Mouse (Mus musculus): ENCODE data around the gene 3110009E18Rik. TPM values are rescaled to one million over a fixed set of nuclear protein-coding genes. Genes with fewer than 3 reads are reported as not detected.

Gene 3110009E18Rik
- polyA plus RNA-seq, 1 experiment from 2014 or later, result 26.6 TPM

DNA sequence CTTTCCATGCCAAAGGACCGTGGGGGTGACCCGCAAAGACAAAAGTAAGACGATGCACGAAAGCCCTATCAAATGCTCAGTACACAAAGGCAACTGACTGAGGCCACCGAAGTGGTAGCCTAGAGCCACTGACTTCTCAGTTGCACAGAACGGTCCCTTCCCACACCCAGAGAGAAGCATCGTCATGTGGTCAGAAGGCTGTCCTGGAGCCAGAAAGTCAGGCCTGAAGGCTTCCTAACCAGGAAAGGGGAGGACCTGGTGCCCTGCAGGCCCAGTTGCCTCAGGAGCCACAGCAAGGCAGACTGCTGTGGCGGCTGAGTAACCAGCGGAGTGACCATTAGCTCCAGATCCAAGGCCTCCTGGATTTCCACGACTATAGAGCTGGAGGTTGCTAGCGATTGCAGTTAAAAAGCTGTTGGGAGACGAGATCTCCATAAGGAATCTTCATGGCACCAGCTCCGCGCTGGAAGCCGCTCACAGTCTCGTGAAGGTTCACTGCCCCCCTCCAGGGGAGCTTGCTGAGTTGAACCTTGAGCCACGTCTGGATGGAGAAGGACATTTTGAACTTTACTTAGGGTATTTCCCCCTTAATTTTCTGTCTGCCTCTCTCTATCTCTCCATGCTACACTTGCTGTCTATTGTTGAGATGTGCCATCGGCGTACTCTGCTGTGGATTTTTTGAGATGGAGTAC lies 11.1 kb upstream of the 3110009E18Rik start:
- peaks cover 8% of the 10 kb centered on the region; the same call in 1 of the 2 replicates for H3K9me3 ChIP-seq
- H3K9ac ChIP-seq, result no peak overlapping the region
- peaks cover 3% of the 10 kb centered on the region; the same call in 1 of the 2 replicates for H3K4me1 ChIP-seq
- ATAC-seq (ENCODE audit: insufficient number of reproducible peaks, insufficient read depth, low FRiP score, low TSS enrichment, low read depth), result no peak
- H3K36me3 ChIP-seq, result peaks cover 23% of the 10 kb centered on the region
- no peak overlapping the region for H3K4me3 ChIP-seq
- WGBS, result 88% methylated on average over 19 of the region's 19 CpGs
- no peaks in the 10 kb centered on the region for H3K27me3 ChIP-seq
- no peak overlapping the region for H3K4me2 ChIP-seq
- no peak overlapping the region for H3K27ac ChIP-seq

DNA sequence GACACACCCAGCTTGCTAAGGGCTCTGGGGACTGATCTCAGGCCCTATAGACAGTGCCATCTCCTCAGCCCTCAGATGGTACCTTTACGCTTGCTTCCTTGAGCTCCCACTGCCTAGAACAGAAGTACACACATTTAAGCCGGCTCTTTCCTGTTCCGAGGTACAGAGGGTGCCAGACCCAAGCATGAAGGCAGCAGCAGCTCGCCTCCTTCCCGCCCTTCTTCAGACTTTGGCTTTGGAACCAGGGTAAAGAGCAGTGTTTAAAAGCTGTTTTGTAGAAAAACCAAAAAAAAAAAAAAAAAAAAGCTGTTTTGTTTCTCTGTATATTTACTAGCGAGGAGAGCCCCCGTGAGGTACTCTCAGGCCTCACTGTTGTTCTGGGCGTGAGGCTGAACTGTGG lies 9.2 kb upstream of the 3110009E18Rik start:
- Histone ChIP-seq H3K4me1 (no peaks in the 10 kb centered on the region), H3K4me3 (no peak overlapping the region), H3K4me2 (no peak overlapping the region), H3K36me3 (peaks cover 38% of the 10 kb centered on the region), H3K9me3 (peaks cover 8% of the 10 kb centered on the region; the same call in 1 of the 2 replicates), H3K27me3 (no peaks in the 10 kb centered on the region), H3K9ac (no peak overlapping the region), H3K27ac (no peak overlapping the region)
- no peak for ATAC-seq (ENCODE audit: insufficient number of reproducible peaks, insufficient read depth, low FRiP score, low TSS enrichment, low read depth)
- WGBS, result 80% methylated on average over 8 of the region's 8 CpGs

DNA sequence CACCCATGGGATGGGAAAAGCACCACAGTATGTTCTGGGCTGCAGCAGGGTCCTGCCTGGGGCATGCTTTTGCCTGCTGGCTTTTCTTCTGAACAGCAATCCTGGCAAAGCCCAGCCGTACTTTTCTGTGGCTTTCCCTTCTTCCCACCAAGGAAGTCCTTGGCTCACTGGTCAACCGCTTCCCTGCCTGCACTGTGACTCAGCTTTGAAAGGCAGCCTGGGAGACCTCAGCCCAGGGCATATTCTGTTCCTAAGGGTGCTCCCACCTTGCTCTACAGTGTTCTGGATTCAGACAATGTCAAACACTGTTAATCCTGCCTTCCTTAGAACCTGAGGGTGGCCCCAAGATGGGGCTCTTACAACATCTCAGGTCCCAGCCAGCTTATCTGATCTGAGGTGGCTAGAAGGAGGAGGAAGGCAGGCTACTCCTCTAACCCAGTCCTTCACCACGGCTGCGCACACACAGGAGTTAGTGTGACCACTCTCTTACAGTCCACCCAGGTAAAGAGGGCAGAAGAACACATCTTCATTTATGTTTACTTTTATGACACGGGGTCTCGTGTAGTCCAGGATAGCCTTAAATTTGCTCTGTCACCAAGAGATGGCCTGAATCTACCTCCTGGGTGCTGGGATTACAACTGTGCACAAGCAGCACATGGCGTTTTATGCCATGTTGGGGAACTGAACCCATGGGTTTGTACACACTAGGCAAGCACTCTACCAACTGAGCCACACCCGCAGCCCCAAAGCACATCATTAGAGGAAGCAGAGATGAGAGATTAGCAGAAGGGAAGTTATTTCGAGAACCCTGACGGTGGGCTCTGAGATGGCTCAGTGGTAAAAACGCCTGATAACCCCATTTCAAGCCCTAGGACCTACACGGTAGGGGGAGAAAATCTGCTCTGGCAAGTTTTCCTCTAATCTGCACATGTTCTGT lies 8.5 kb upstream of the 3110009E18Rik start:
- no peak overlapping the region for H3K4me3 ChIP-seq
- H3K27me3 ChIP-seq, result no peaks in the 10 kb centered on the region
- no peak overlapping the region for H3K4me2 ChIP-seq
- peaks cover 8% of the 10 kb centered on the region; the same call in 1 of the 2 replicates for H3K9me3 ChIP-seq
- no peak overlapping the region for H3K9ac ChIP-seq
- H3K27ac ChIP-seq, result no peak overlapping the region
- WGBS, result 89% methylated on average over 12 of the region's 12 CpGs
- 0 out of 2 replicates have a peak, but pooled peaks cover 4% of the 10 kb centered on the region for H3K4me1 ChIP-seq
- H3K36me3 ChIP-seq, result peaks cover 38% of the 10 kb centered on the region
- ATAC-seq (ENCODE audit: insufficient number of reproducible peaks, insufficient read depth, low FRiP score, low TSS enrichment, low read depth), result no peak

DNA sequence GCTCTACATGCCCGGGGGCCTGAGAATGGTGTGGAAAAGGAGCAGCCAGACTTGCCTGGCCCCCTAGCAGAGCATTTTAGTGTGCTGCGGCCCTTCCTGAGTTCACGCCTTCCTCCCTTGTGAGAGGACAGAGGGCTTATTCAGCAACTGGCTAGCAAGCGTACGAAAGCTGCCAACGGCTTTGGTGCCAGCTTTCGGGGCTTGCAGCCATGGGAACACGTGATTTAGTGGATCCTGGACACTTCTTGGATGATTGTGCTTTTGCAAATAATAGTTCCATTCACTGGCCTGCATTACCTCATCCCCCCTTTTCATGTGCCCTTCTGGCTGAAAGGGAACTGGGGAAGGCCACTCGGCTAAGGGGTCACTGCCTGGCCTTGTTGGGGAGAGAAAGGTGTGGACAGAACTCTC lies 5.3 kb upstream of the 3110009E18Rik start:
- peaks cover 8% of the 10 kb centered on the region; the same call in 1 of the 2 replicates for H3K9me3 ChIP-seq
- no peak overlapping the region for H3K4me3 ChIP-seq
- H3K4me2 ChIP-seq, result no peak overlapping the region
- H3K36me3 ChIP-seq, result peaks cover 38% of the 10 kb centered on the region
- no peaks in the 10 kb centered on the region for H3K27me3 ChIP-seq
- H3K27ac ChIP-seq, result peak overlapping the region; percentile 61
- H3K9ac ChIP-seq, result no peak overlapping the region
- ATAC-seq (ENCODE audit: insufficient number of reproducible peaks, insufficient read depth, low FRiP score, low TSS enrichment, low read depth), result no peak
- peaks cover 28% of the 10 kb centered on the region for H3K4me1 ChIP-seq
- 69% methylated on average over 9 of the region's 9 CpGs for WGBS

DNA sequence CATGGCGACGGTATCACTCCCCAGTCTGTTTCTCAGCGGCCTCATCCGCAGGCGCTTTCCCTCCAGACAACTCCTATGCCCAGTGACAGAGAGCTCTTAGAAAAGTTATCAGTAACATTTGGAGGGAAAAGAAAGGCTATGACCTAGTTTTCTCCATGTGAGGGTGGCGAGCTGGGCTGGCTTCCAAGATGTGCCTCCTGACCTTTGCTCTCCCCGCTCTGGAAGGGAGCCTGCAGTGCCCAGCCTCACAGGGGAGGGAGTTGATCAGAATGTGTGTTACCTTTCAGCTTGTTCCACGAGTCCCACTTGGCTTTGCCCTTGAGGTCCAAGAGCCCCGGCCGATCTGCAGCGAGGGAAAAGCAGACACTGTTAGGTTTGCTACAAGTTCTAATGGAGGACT lies 4.9 kb upstream of the 3110009E18Rik start:
- Histone ChIP-seq H3K36me3 (peaks cover 38% of the 10 kb centered on the region), H3K4me3 (no peak overlapping the region), H3K9me3 (peaks cover 8% of the 10 kb centered on the region; the same call in 1 of the 2 replicates), H3K4me1 (peaks cover 28% of the 10 kb centered on the region), H3K9ac (no peak overlapping the region), H3K27ac (peak overlapping the region; percentile 33), H3K27me3 (no peaks in the 10 kb centered on the region), H3K4me2 (no peak overlapping the region)
- 81% methylated on average over 11 of the region's 11 CpGs for WGBS
- no peak for ATAC-seq (ENCODE audit: insufficient number of reproducible peaks, insufficient read depth, low FRiP score, low TSS enrichment, low read depth)

DNA sequence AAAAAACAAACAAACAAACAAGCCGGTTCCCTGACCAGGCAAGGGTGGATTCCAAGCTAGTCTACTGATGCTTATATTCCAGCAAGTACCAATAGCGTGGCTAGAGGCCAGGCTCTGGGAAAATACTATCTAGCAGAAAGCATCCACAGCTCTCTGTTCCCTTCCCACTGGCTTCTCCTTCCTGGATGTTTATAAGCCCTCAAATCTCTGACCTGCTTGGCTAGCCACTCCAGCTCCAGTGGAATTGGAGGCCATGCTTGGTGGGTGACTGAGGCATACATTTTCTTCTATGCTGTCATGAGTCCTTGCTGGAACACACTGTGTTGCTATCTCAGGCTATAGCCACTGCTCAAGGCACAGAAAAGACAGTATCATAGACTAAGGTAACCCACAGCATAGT lies 2.1 kb upstream of the 3110009E18Rik start:
- no peak for ATAC-seq (ENCODE audit: insufficient number of reproducible peaks, insufficient read depth, low FRiP score, low TSS enrichment, low read depth)
- WGBS, result 92% methylated on average over 2 of the region's 2 CpGs
- peaks cover 8% of the 10 kb centered on the region; the same call in 1 of the 2 replicates for H3K9me3 ChIP-seq
- 0 out of 2 replicates have a peak overlapping the region, but pooled peaks have one; percentile 77 for H3K4me2 ChIP-seq
- H3K9ac ChIP-seq, result 0 out of 2 replicates have a peak overlapping the region, but pooled peaks have one; percentile 32
- peaks cover 28% of the 10 kb centered on the region for H3K4me1 ChIP-seq
- no peak overlapping the region for H3K4me3 ChIP-seq
- peaks cover 25% of the 10 kb centered on the region for H3K36me3 ChIP-seq
- H3K27ac ChIP-seq, result no peak overlapping the region
- H3K27me3 ChIP-seq, result no peaks in the 10 kb centered on the region

DNA sequence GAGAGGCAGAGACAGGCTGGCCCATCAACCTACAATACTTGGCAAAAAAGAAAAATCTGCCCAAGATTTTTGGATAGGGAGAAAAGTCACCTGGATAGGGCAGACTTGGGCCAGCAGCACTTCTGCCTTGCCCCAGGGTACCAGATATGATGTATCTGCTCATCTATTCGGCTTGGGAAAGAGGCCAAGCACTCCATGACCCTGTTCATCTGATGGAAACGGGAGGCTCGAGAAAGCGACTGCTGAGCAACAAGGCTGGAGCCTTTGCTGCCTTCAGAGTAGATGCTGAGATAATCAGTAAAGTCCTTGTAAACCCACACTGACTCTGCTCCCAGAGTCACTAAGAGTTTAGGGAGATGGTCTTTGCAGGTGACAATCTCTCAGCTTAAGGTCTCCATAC lies 1.6 kb upstream of the 3110009E18Rik start:
- Histone ChIP-seq H3K4me2 (peak overlapping the region; percentile 77), H3K9ac (peak overlapping the region; percentile 81; the same call in 1 of the 2 replicates), H3K9me3 (peaks cover 5% of the 10 kb centered on the region; the same call in 1 of the 2 replicates), H3K4me3 (peak overlapping the region; percentile 65; the same call in 1 of the 2 replicates), H3K27ac (no peak overlapping the region), H3K4me1 (peaks cover 28% of the 10 kb centered on the region), H3K36me3 (peaks cover 20% of the 10 kb centered on the region), H3K27me3 (no peaks in the 10 kb centered on the region)
- 92% methylated on average over 4 of the region's 4 CpGs for WGBS
- ATAC-seq (ENCODE audit: insufficient number of reproducible peaks, insufficient read depth, low FRiP score, low TSS enrichment, low read depth), result no peak

DNA sequence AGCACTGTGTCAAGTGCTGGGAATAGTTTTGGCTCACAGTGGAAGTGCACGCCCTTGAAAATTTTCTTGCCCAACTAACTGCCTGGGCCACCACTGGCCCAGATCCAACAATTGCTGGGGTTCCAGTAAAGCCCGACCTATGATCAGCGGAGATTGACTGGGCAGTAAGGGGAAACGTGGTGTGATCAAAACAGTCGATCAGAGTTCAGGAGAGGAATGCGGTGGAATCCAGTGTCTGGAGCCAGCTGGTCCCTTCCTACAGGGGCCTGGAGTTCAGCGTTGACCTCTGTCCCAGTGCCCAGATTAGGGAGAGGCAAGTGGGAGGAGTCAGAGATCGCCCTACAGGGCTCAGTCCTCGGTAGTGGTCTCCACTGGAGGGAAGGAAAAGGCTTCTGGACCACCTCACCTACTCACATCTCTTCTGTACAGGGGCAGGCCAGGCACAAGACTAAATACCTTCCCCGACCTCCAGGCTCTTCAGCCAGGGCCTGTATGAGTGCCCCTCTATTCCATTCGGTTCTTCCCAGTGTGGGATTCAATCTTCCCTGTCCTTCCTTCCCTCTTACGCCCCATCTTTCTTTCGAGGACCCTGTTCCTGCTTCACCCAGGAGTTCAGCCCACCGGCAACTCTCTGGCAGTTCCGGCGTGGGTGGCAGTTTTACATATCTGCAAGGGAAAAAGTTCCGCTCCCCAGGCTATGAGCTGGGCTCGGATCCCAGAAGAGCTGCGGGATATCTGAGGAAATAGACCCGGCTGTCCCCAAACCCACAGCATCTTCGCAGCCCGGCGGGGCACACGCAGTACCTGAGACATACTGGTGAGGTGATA lies 632 bp upstream of the 3110009E18Rik start:
- Histone ChIP-seq H3K36me3 (peaks cover 10% of the 10 kb centered on the region), H3K27me3 (no peaks in the 10 kb centered on the region), H3K27ac (peak overlapping the region; percentile 93), H3K4me3 (peak overlapping the region; percentile 65), H3K4me1 (peaks cover 28% of the 10 kb centered on the region), H3K9me3 (no peaks in the 10 kb centered on the region), H3K4me2 (peak overlapping the region; percentile 77), H3K9ac (peak overlapping the region; percentile 81)
- ATAC-seq (ENCODE audit: insufficient number of reproducible peaks, insufficient read depth, low FRiP score, low TSS enrichment, low read depth), result peak; percentile 1; the same call in 1 of the 2 replicates
- WGBS, result 4% methylated on average over 24 of the region's 24 CpGs

DNA sequence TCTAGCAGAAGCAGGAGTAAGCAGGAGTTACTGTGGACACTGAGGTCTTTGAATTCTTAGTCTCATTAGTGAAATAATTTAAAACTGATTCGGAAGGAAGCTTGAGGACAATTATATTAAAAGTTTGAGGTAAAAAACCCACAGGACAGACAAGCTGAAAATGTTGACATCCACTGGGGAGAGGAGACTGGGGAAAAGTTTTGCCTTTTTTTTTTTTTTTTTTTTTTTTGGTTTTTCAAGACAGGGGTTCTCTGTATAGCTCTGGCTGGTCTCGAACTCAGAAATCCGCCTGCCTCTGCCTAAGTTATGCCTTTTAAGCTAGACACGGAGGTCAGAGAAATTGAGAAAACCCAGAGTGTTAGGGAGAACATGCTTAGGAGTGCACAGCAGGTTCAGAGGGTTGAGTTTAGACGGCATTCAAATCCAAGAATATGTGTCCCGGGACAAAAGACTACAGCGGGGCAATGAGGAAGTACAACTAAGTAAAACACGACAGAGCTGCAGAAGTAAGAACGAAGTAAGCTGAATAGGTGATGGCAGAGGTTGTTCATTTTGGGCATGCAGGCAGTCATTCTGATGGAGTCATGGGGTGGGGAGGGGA lies 1.0 kb downstream of the 3110009E18Rik start:
- H3K4me1 ChIP-seq, result peaks cover 33% of the 10 kb centered on the region
- peak overlapping the region; percentile 65 for H3K4me3 ChIP-seq
- peak overlapping the region; percentile 77 for H3K4me2 ChIP-seq
- H3K36me3 ChIP-seq, result no peaks in the 10 kb centered on the region
- H3K9ac ChIP-seq, result peak overlapping the region; percentile 74
- H3K27ac ChIP-seq, result peak overlapping the region; percentile 93
- WGBS, result 85% methylated on average over 9 of the region's 9 CpGs
- no peaks in the 10 kb centered on the region for H3K9me3 ChIP-seq
- H3K27me3 ChIP-seq, result no peaks in the 10 kb centered on the region
- ATAC-seq (ENCODE audit: insufficient number of reproducible peaks, insufficient read depth, low FRiP score, low TSS enrichment, low read depth), result no peak

DNA sequence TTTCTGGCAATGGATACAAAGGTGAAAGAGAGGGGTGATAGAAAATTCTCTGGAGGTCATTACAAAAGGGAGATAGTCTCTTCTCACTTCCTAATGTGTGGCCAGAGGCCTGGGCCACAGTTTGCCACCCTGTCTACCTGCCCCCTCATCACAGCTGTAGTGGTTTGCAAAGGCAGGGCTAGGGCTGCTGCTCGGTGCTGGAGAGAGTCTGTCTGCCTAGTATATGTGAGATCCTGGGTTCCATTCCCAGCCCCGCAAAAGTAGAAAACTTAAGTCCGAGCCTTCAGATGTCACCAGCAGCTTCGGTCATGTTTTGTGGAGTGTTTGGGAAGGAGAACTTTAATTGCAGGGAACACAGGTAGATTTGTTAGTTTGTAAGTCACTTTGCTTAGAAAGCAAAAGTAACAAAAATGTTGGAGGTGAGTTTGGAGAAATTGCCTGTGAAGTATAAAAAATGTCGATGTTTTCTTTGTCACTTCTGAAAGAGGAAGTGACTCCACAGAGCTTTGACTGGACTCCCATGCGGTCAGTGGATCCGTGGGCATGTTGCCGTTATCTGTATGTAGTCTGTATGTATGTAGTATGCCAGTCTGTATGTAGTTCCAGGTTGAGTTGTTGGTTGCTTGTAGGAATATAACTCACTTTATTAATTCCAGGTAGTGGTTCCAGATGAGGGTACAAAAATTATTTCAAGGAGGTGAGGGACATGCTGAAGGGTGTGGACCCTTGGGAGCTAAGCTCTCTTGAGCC lies 1.8 kb downstream of the 3110009E18Rik start:
- Histone ChIP-seq H3K27ac (no peak overlapping the region), H3K4me2 (no peak overlapping the region), H3K4me3 (no peak overlapping the region), H3K36me3 (no peaks in the 10 kb centered on the region), H3K4me1 (peaks cover 29% of the 10 kb centered on the region), H3K27me3 (no peaks in the 10 kb centered on the region), H3K9me3 (no peaks in the 10 kb centered on the region), H3K9ac (no peak overlapping the region)
- no peak for ATAC-seq (ENCODE audit: insufficient number of reproducible peaks, insufficient read depth, low FRiP score, low TSS enrichment, low read depth)
- WGBS, result 94% methylated on average over 8 of the region's 8 CpGs

All from embryonic facial prominence, embryonic 13.5 days (tissue).